Mouse (Mus musculus) frontal cortex, adult 2 months (tissue): ENCODE results near the gene Pkd2. TPM values are rescaled to one million over a fixed set of nuclear protein-coding genes. Genes with fewer than 3 reads are reported as not detected.

Source experiments
- DNase-seq, 2 experiments: peaks; one replicate each; pipeline ENCODE4 v3.0.0; 2022; ENCODE audit warnings: low spot score in 1 of 2; ENCODE audit errors: extremely low spot score in 1 of 2
- polyA plus RNA-seq: library from polyadenylated mRNA; depleted of rRNA; stranded (reverse); fragments of >200 nt; gene quantifications from 2 replicates; pipeline ENCODE4 v1.2.3, GENCODE M21; 2012; rRNA removed

Pkd2 gene
- polyA plus RNA-seq, 1 experiment, result 39.6 TPM

- no peak for DNase-seq
Measured at GRCm38 (mm10) chr5:104465279-104465678, 6.0 kb downstream of the Pkd2 start.

GRCm38 (mm10) chr5:104465731-104466130 lies 6.5 kb downstream of the Pkd2 start:
- peak in 1 of 2 experiments; percentile 17 for DNase-seq

- DNase-seq, result no peak
Measured at GRCm38 (mm10) chr5:104466816-104467215, 7.6 kb downstream of the Pkd2 start.

- DNase-seq, result no peak
Measured at GRCm38 (mm10) chr5:104468586-104468985, 9.3 kb downstream of the Pkd2 start.

GRCm38 (mm10) chr5:104470981-104471391 lies 11.7 kb downstream of the Pkd2 start:
- DNase-seq, result no peak

GRCm38 (mm10) chr5:104472371-104472770 lies 13.1 kb downstream of the Pkd2 start:
- DNase-seq, result peak in 1 of 2 experiments; percentile 45

- DNase-seq, result no peak
Measured at GRCm38 (mm10) chr5:104480367-104480766, 21.1 kb downstream of the Pkd2 start.

GRCm38 (mm10) chr5:104482856-104483255 lies 23.6 kb downstream of the Pkd2 start:
- no peak for DNase-seq

GRCm38 (mm10) chr5:104491561-104491960 lies 32.3 kb downstream of the Pkd2 start:
- no peak for DNase-seq

- no peak for DNase-seq
Measured at GRCm38 (mm10) chr5:104504883-104505282, 45.6 kb downstream of the Pkd2 start.

GRCm38 (mm10) chr5:104507829-104508194 lies 48.6 kb downstream of the Pkd2 start:
- peak in 1 of 2 experiments; percentile 11 for DNase-seq

- peak; percentile 28 to 86 for DNase-seq
Measured at GRCm38 (mm10) chr5:104508195-104508891, 49.1 kb downstream of the Pkd2 start, which contains the start of gene BC005561. Gene BC005561 (plus strand): TSS chr5:104508352.

GRCm38 (mm10) chr5:104511211-104511610 lies 52.0 kb downstream of the Pkd2 start:
- DNase-seq, result no peak

GRCm38 (mm10) chr5:104538612-104539011 lies 79.4 kb downstream of the Pkd2 start:
- peak in 1 of 2 experiments; percentile 9 for DNase-seq

- no peak for DNase-seq
Measured at GRCm38 (mm10) chr5:104539331-104539730, 80.1 kb downstream of the Pkd2 start.

Other genes starting within 250 kb of the Pkd2 start
- 0.12 and 0.40 TPM in 2 replicates for gene Ibsp, start 160.3 kb upstream of the Pkd2 start, polyA plus RNA-seq
- gene Mepe, start 134.1 kb upstream of the Pkd2 start, polyA plus RNA-seq, result 0.06 TPM in 1 of 2 replicates, not detected in the other
- gene Spp1, start 24.3 kb upstream of the Pkd2 start, polyA plus RNA-seq, result 44.8 and 46.2 TPM in 2 replicates
- 3.1 and 3.3 TPM in 2 replicates for gene BC005561, start 48.9 kb downstream of the Pkd2 start, polyA plus RNA-seq